Mouse (Mus musculus): ENCODE measurements around the gene Gpr19.

Gpr19 gene

DNA sequence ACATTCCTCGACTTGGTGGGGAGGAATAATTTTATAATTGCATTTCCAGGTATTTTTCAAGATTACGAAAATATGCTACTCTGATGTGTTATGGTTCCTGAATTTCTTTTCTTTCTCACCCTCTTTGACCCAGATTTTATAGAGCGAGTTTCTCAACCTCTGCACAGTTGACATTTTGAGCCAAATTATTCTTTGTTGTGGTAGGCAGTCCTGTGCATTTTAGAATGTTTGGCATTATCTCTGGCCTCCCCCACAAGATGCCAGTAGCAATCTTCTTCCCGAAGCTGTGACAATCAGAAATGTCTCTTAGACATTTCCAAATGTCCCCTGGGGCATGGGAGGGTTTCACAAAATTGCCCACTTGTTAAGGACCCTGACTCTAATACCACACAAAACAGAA, 25.3 kb upstream of the Gpr19 start:
- no peak for DNase-seq (ENCODE audit: extremely low spot score, low read depth, low spot score)

GRCm38 (mm10) chr6:134922511-134923195, 24.3 kb upstream of the Gpr19 start:
- DNase-seq (ENCODE audit: extremely low spot score, low read depth, low spot score) = no peak

GRCm38 (mm10) chr6:134921695-134922510, 23.5 kb upstream of the Gpr19 start:
- DNase-seq (ENCODE audit: extremely low spot score, low read depth, low spot score) = no peak

- no peak for DNase-seq (ENCODE audit: extremely low spot score, low read depth, low spot score)
Observed at GRCm38 (mm10) chr6:134921014-134921694, 22.8 kb upstream of the Gpr19 start.

- no peak for DNase-seq (ENCODE audit: extremely low spot score, low read depth, low spot score)
Observed at GRCm38 (mm10) chr6:134920190-134921013, 22.0 kb upstream of the Gpr19 start, which contains the start of gene Cdkn1b. Cdkn1b (plus strand) TSS chr6:134920401.

DNA sequence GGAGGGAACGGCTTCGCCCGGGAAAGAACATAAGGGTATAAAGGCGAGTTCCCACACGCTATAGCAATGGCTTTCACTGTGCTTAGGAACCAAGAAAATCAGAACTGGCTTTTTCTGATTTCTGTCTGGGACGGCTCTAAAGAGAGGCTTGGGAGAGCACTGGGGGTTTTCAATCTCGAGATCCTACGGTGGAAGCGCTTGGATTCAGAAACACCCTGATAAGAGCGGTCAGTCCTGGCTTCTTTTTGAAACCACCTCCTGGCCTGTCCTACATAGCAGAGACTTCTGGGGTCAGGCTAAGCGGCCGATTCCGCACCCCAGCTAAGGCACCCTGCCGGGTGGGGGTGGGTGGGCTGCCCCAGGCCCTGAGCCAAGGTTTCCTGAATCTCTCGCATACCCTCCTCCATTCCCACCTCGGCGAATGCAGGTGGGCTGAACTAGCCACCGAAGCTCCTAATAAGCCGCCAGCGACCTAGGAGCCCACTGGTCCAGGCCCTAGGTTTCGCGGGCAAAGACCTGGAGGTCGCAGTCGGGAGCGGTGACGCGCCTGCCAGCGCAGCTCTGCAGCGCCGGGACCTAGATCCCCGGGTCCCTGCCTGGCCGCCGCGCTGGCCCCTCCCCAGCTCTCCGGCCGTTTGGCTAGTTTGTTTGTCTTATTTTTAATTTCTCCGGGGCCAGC, 21.3 kb upstream of the Gpr19 start:
- DNase-seq (ENCODE audit: extremely low spot score, low read depth, low spot score) = no peak

DNA sequence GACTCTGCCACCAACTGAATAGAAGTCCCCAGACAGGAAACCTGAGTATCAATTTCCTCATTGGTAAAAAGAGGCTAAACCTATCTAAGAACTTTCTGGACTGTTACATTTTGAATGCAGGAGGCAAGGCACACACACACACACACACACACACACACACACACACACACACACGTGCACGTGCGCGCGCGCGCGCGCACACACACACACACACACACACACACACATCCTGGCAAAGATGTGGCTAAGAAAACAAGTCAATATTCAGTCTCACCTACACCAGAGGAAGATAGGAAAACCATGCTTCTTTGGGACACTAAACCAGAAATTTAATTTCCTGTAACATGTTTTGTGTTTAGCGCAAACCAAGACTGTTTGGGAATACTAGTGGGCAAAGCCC, 20.4 kb upstream of the Gpr19 start:
- no peak for DNase-seq (ENCODE audit: extremely low spot score, low read depth, low spot score)

GRCm38 (mm10) chr6:134917087-134917486, 18.7 kb upstream of the Gpr19 start:
- no peak for DNase-seq (ENCODE audit: extremely low spot score, low read depth, low spot score)

DNA sequence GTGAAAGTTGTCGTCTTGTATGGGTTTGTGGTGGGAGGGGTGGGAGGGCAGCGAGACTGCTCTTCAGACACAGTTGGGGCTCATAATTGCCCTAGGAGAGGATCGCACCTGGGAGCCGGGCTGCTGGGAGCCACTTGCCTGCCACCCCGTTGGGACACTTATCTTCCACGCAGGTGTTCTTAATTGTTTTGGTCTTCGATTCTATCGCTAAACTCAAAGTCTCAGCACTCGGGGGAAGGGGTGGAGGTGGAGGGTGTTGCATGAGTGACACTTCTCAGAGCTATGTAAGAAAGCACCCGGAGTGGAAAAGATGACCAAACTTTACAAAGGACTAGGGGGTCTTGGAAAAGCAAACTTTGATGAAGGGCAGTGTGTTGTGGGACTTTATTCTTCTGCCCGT, 18.3 kb upstream of the Gpr19 start:
- DNase-seq (ENCODE audit: extremely low spot score, low read depth, low spot score) = no peak

GRCm38 (mm10) chr6:134914523-134914922, 16.1 kb upstream of the Gpr19 start:
- no peak for DNase-seq (ENCODE audit: extremely low spot score, low read depth, low spot score)

- DNase-seq (ENCODE audit: extremely low spot score, low read depth, low spot score) = no peak
Observed at GRCm38 (mm10) chr6:134905811-134906210, 7.4 kb upstream of the Gpr19 start.

DNA sequence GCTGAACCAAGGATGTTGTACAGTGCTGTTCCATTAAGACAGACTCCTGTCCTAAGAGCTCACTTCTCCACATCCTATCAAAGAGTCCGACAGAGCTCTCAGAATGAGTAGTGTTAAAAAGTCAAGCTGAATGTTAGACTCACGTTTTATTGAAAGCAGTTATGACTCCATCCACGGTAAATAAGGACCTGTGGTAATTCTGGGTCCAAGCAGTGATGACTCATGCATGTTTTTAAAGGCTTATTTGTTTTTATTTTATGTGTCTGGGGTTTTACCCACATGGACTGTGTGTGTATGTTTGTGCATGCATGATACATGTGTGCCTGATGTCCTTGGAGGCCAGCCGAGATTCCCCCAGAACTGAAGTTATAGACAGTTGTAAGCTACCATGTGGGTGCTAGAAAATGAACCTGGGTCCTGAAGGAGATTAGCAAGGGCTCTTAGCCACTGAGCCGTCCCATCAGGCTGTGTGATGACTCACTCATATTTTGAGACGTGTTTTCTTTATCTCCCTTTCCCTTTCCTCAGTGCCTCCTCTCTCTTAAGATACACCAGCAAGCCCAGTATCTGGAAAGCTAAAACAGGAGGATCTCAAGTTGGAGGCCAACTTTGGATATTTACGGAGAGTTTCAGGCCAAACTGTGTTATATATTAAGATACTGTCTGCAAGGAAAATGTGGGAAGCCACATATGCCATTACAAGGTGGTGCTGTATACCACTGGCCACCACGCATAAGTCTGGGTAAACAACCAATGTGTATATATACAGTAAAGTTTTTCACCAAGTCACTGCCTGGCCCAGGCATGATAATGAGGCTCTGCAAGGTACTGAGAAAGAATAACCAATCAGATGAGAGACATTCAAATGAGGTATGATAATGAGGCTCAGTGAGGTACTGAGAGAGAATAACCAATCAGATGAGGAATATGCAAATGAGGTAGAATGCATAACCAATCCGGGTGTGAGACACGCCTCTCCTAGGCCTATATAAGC, 5.8 kb upstream of the Gpr19 start:
- DNase-seq (ENCODE audit: extremely low spot score, low read depth, low spot score) = no peak

DNA sequence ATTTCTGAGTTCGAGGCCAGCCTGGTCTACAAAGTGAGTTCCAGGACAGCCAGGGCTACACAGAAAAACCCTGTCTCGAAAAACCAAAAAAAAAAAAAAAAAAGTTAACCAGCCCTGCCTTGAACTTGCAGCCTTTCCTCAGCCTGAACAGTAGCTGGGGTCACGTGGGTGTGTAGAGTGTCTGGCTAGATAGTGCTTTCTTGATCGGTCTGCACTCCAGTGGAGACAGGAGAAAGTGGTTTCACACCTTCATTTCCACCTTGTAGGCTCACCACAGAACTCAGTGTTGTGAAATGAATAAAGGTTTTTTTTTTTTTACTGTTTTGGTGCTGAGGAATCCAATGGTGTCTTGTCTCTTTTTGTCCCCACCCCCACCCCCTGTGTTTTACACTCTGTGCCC, 5.0 kb upstream of the Gpr19 start:
- DNase-seq (ENCODE audit: extremely low spot score, low read depth, low spot score) = no peak

GRCm38 (mm10) chr6:134897443-134898094, 809 bp downstream of the Gpr19 start:
- DNase-seq (ENCODE audit: extremely low spot score, low read depth, low spot score) = no peak

DNA sequence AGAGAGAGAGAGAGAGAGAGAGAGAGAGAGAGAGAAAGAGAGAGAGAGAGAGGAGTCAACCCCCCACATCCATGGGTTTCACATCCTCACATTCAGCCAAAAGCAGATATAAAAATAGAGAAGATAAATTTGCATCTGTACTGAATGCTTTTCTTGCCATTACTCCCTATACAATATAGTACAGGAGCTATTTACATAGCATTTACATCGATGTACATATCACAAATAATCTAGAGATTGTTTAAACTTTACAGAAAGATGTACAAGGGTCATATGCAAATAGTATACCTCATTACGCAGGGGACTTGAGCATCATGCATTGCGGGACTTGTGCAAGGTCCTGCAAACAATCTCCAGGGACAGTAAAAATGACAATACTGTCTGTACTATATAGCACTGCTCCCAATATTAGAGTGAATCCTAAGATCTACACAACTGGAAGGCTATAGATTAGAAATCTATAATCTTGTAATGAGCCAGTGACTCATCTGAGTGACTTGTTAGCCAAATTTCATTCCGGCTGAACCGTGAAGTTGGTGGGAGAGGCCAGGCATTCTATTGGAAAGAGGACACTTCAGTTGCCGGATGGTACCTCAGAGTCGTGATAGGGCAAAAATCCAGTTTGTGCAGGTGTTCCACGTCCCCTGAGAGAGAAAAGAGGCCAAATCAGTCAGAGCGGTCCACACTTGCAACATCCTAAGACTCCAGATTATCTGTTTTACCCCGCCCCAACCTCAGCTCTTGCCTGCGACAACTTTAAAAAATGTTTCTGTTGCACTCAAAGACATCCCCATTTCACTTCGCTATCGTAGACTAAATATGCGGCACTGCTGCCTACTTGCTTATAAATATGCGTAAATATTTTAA, 1.6 kb downstream of the Gpr19 start:
- no peak for DNase-seq (ENCODE audit: extremely low spot score, low read depth, low spot score)

DNA sequence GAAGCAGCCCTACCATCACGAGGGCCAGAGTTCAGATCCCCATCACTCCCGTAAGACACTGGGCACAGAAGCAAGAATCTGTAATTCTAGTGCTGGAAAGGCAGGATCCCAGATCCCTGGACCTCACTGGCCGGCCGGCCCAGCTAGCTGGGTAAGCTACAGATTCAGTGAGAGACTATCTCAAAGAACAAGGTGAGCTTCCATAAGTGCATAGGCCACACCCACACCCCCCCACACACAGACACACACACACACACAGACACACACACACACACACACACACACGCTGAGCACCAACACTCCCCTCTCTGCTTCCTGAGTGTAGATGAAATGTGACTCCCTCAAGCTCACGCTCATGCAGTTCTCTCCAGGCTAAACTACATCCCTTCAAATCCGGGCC, 7.9 kb downstream of the Gpr19 start:
- no peak for DNase-seq (ENCODE audit: extremely low spot score, low read depth, low spot score)

DNA sequence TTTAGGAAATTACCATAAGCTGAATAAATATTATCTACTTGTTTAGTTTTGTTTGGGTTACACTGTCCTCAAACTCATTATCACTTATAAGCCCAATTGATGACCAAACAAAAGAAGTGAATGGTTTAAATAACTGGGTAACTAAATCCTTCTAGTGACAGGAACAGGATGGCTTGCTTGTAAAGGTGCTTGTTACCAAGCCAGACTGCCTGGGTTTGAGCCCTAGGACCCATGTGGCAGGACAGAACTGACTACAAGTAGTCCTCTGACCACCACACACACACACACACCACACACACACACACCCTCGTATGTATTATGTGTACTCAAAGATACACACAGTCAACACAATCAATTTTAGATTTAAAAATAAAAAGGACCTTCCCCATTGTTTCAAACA, 8.6 kb downstream of the Gpr19 start:
- no peak for DNase-seq (ENCODE audit: extremely low spot score, low read depth, low spot score)

GRCm38 (mm10) chr6:134888563-134889017, 9.8 kb downstream of the Gpr19 start:
- DNase-seq (ENCODE audit: extremely low spot score, low read depth, low spot score) = no peak
